Mouse (Mus musculus) brain, adult 2 months (tissue): ENCODE data around the gene Cabin1.

Source experiments
- DNase-seq: peaks from one replicate; pipeline ENCODE4 v3.0.0; 2011; ENCODE audit warnings: low read depth, low spot score

Gene Cabin1

GRCm38 (mm10) chr10:75763682-75764518 lies at the start of gene Cabin1:
TSS of gene Cabin1 (minus strand) at chr10:75764341.
- peak; percentile 100 for DNase-seq

- no peak for DNase-seq
Observed at GRCm38 (mm10) chr10:75804217-75804616, 40.1 kb upstream of the Cabin1 start.

- DNase-seq: peak; percentile 74
Observed at GRCm38 (mm10) chr10:75798176-75798696, 34.1 kb upstream of the Cabin1 start, which contains the start of gene Gstt1. TSS of gene Gstt1 (minus strand) at chr10:75798584.

- DNase-seq: peak; percentile 86
Observed at GRCm38 (mm10) chr10:75797619-75798175, 33.6 kb upstream of the Cabin1 start.

GRCm38 (mm10) chr10:75796731-75797516 lies 32.8 kb upstream of the Cabin1 start:
- no peak for DNase-seq

GRCm38 (mm10) chr10:75794880-75795279 lies 30.7 kb upstream of the Cabin1 start:
- no peak for DNase-seq

- peak; percentile 31 for DNase-seq
Observed at GRCm38 (mm10) chr10:75790773-75791172, 26.6 kb upstream of the Cabin1 start.

- DNase-seq: no peak
Observed at GRCm38 (mm10) chr10:75789841-75790240, 25.7 kb upstream of the Cabin1 start.

- no peak for DNase-seq
Observed at GRCm38 (mm10) chr10:75789081-75789735, 25.1 kb upstream of the Cabin1 start.

- DNase-seq: peak; percentile 70
Observed at GRCm38 (mm10) chr10:75788277-75788676, 24.1 kb upstream of the Cabin1 start.

- DNase-seq: no peak
Observed at GRCm38 (mm10) chr10:75785442-75785841, 21.3 kb upstream of the Cabin1 start.

- peak; percentile 42 for DNase-seq
Observed at GRCm38 (mm10) chr10:75780769-75781578, 16.8 kb upstream of the Cabin1 start, which contains the start of the genes Gm20441 and Gstt3. TSS of gene Gm20441 (minus strand) at chr10:75780954. TSS of gene Gstt3 (minus strand) at chr10:75781414.

GRCm38 (mm10) chr10:75779206-75780174 lies 15.3 kb upstream of the Cabin1 start:
- DNase-seq: no peak

- DNase-seq: peak; percentile 79
Observed at GRCm38 (mm10) chr10:75777885-75778284, 13.7 kb upstream of the Cabin1 start.

- no peak for DNase-seq
Observed at GRCm38 (mm10) chr10:75776562-75776961, 12.4 kb upstream of the Cabin1 start.

GRCm38 (mm10) chr10:75774587-75774986 lies 10.4 kb upstream of the Cabin1 start:
- no peak for DNase-seq

GRCm38 (mm10) chr10:75774102-75774501 lies 10.0 kb upstream of the Cabin1 start:
- DNase-seq: no peak

- peak; percentile 99 for DNase-seq
Observed at GRCm38 (mm10) chr10:75772795-75773664, 8.9 kb upstream of the Cabin1 start, which contains the start of gene Ddt. TSS of gene Ddt (minus strand) at chr10:75773414.
